17 mouse cellular contexts compared by ENCODE assay signal in genomic region chr3:32890174-32890573, GRCm38 (mm10).
DNase-seq lines count a peak whose midpoint lies in the region; TF ChIP-seq lines count a peak whose summit lies in the region.
"Had no signal": no experiment of that assay in that cellular context is flagged by ENCODE, and none has a peak within 500 bp of the region (broad histone marks: within the 10 kb centered on the region; RNA-seq: fewer than 3 reads in every experiment).

No protein-coding gene starts in this region.

- TF ChIP-seq CTCF in gastrocnemius, adult 2 months (IDR thresholded peaks at IDR 0.05): no peak

- peak; percentile 51 for DNase-seq in gastrocnemius, adult 18-20 months (ENCODE audit: low spot score)
- DNase-seq in gastrocnemius, postnatal 14 days: no peak
- DNase-seq in gastrocnemius, adult 2 months: peak; percentile 51
- DNase-seq in gastrocnemius, postnatal 25 days: no peak
- peak; percentile 76 for DNase-seq in heart, adult 11 months
- no peak for DNase-seq in heart, adult 18-20 months
- peak; percentile 75 for DNase-seq in skeletal muscle tissue, adult 2 months (ENCODE audit: low read depth, low spot score)
- no peak for DNase-seq in spleen, postnatal 36 days (ENCODE audit: low spot score in 2 of 2)
- DNase-seq: adrenal gland, adult 2 months; adrenal gland, adult 8-10 months; adrenal gland, postnatal 10 days; adrenal gland, postnatal 14 days; adrenal gland, postnatal 25 days; adrenal gland, postnatal 36 days; B cell, adult 2 months; cerebellum, adult 11 months; cerebellum, adult 11-12 months had no signal

- no peak overlapping the region for H3K4me3 ChIP-seq in gastrocnemius, adult 2 months

- H3K27ac ChIP-seq in gastrocnemius, adult 2 months: peak overlapping the region; percentile 82

- intact Hi-C loops in gastrocnemius, postnatal 14 days (cut with DNase I; ENCODE audit: low total_unique reads): no loop called here
- intact Hi-C loops in gastrocnemius, adult 2 months (cut with DNase I): loop anchor here (5.0 kb wide), 1 partner anchor 153 kb away; the partner anchor contains the start of genes Mrpl47 and Ndufb5

Comparison
In these comparisons a context has a peak if more than half of its experiments do, and no peak if none do; other contexts are left out.
1. DNase-seq: peak in gastrocnemius, adult 18-20 months (single experiment), gastrocnemius, adult 2 months (single experiment), heart, adult 11 months (single experiment) and skeletal muscle tissue, adult 2 months (single experiment); none in gastrocnemius, postnatal 14 days (single experiment), gastrocnemius, postnatal 25 days (single experiment), heart, adult 18-20 months (0 of 2) and spleen, postnatal 36 days (0 of 2).